Mouse (Mus musculus): ENCODE data around the gene Tmem150a.

Tmem150a gene

GRCm38 (mm10) chr6:72355066-72355911 is at the start of gene Tmem150a:
Tmem150a (plus strand) TSS chr6:72355447.
- DNase-seq (ENCODE audit: low spot score in 2 of 2), result peak in 1 of 2 experiments; percentile 74

GRCm38 (mm10) chr6:72312198-72312597 is 43.0 kb upstream of the Tmem150a start:
- no peak for DNase-seq (ENCODE audit: low spot score in 2 of 2)

- no peak for DNase-seq (ENCODE audit: low spot score in 2 of 2)
Observed at GRCm38 (mm10) chr6:72313124-72313867, 42.0 kb upstream of the Tmem150a start.

- DNase-seq (ENCODE audit: low spot score in 2 of 2), result no peak
Observed at GRCm38 (mm10) chr6:72315384-72315783, 39.9 kb upstream of the Tmem150a start.

- no peak for DNase-seq (ENCODE audit: low spot score in 2 of 2)
Observed at GRCm38 (mm10) chr6:72316044-72316443, 39.2 kb upstream of the Tmem150a start.

GRCm38 (mm10) chr6:72318440-72318839 is 36.8 kb upstream of the Tmem150a start:
- DNase-seq (ENCODE audit: low spot score in 2 of 2), result no peak

GRCm38 (mm10) chr6:72319019-72319418 is 36.2 kb upstream of the Tmem150a start:
- DNase-seq (ENCODE audit: low spot score in 2 of 2), result peak in 1 of 2 experiments; percentile 57

GRCm38 (mm10) chr6:72322936-72323335 is 32.3 kb upstream of the Tmem150a start:
- no peak for DNase-seq (ENCODE audit: low spot score in 2 of 2)

GRCm38 (mm10) chr6:72323786-72324508 is 31.3 kb upstream of the Tmem150a start:
- DNase-seq (ENCODE audit: low spot score in 2 of 2), result no peak

- peak in 1 of 2 experiments; percentile 57 for DNase-seq (ENCODE audit: low spot score in 2 of 2)
Observed at GRCm38 (mm10) chr6:72326274-72326673, 29.0 kb upstream of the Tmem150a start.

GRCm38 (mm10) chr6:72329019-72329418 is 26.2 kb upstream of the Tmem150a start:
- no peak for DNase-seq (ENCODE audit: low spot score in 2 of 2)

GRCm38 (mm10) chr6:72330133-72330532 is 25.1 kb upstream of the Tmem150a start:
- DNase-seq (ENCODE audit: low spot score in 2 of 2), result no peak

- DNase-seq (ENCODE audit: low spot score in 2 of 2), result no peak
Observed at GRCm38 (mm10) chr6:72333111-72333510, 22.1 kb upstream of the Tmem150a start.

- no peak for DNase-seq (ENCODE audit: low spot score in 2 of 2)
Observed at GRCm38 (mm10) chr6:72340481-72340880, 14.8 kb upstream of the Tmem150a start.

- DNase-seq (ENCODE audit: low spot score in 2 of 2), result no peak
Observed at GRCm38 (mm10) chr6:72344396-72345073, 10.7 kb upstream of the Tmem150a start.

- DNase-seq (ENCODE audit: low spot score in 2 of 2), result peak; percentile 84 to 96
Observed at GRCm38 (mm10) chr6:72345074-72345567, 10.1 kb upstream of the Tmem150a start, which contains the start of gene Usp39. Usp39 (minus strand) TSS chr6:72345184.

GRCm38 (mm10) chr6:72345633-72346032 is 9.6 kb upstream of the Tmem150a start:
- DNase-seq (ENCODE audit: low spot score in 2 of 2), result no peak

- no peak for DNase-seq (ENCODE audit: low spot score in 2 of 2)
Observed at GRCm38 (mm10) chr6:72346261-72346660, 9.0 kb upstream of the Tmem150a start.

- peak in 1 of 2 experiments; percentile 70 for DNase-seq (ENCODE audit: low spot score in 2 of 2)
Observed at GRCm38 (mm10) chr6:72347166-72347941, 7.9 kb upstream of the Tmem150a start, which contains the start of gene 0610030E20Rik. 0610030E20Rik (plus strand) TSS chr6:72347317.

GRCm38 (mm10) chr6:72348411-72348810 is 6.8 kb upstream of the Tmem150a start:
- DNase-seq (ENCODE audit: low spot score in 2 of 2), result no peak

Measured in left cerebral cortex, adult 9 months (tissue).